Mouse (Mus musculus): ENCODE measurements around the gene Zbtb40. TPM values are rescaled to one million over a fixed set of nuclear protein-coding genes. Genes with fewer than 3 reads are reported as not detected.
A peak's percentile ranks its signal among the peaks of the same experiment; 100 is the strongest.

Zbtb40 gene
- polyA plus RNA-seq, 1 experiment from 2014 or later: 0.56 TPM

- H3K27ac ChIP-seq (ENCODE audit: low read depth): no peak overlapping the region
- H3K36me3 ChIP-seq (replicated peaks; ENCODE audit: insufficient read depth, low read length): no peaks in the 10 kb centered on the region
- no peak for TF ChIP-seq CTCF (IDR thresholded peaks at IDR 0.05; ENCODE audit: low read depth)
- TF ChIP-seq EP300 (IDR thresholded peaks at IDR 0.05; ENCODE audit: low read depth): no peak
- ATAC-seq (peak; percentile 59), DNase-seq (no peak)
- no peak overlapping the region for H3K9ac ChIP-seq (replicated peaks)
- H3K4me2 ChIP-seq (ENCODE audit: low read depth, low read length): no peak overlapping the region
- WGBS (ENCODE audit: insufficient replicate concordance): 79% methylated on average over 10 of the region's 10 CpGs
- H3K4me3 ChIP-seq (ENCODE audit: low read depth, low read length): no peak overlapping the region
- H3K4me1 ChIP-seq (ENCODE audit: insufficient read depth): no peaks in the 10 kb centered on the region
- H3K9me3 ChIP-seq (ENCODE audit: low read length): no peaks in the 10 kb centered on the region
- no peaks in the 10 kb centered on the region for H3K27me3 ChIP-seq (ENCODE audit: insufficient read depth, low read length)
Measured at GRCm38 (mm10) chr4:137041161-137041621, 7.4 kb downstream of the Zbtb40 start.

GRCm38 (mm10) chr4:137039441-137039840, 9.2 kb downstream of the Zbtb40 start:
- WGBS (ENCODE audit: insufficient replicate concordance): 84% methylated on average over 7 of the region's 7 CpGs
- DNase-seq: no peak
- Histone ChIP-seq H3K9ac (replicated peaks) (no peak overlapping the region), H3K4me3 (ENCODE audit: low read depth, low read length) (no peak overlapping the region), H3K4me1 (ENCODE audit: insufficient read depth) (no peaks in the 10 kb centered on the region), H3K27me3 (ENCODE audit: insufficient read depth, low read length) (no peaks in the 10 kb centered on the region), H3K27ac (ENCODE audit: low read depth) (no peak overlapping the region), H3K9me3 (ENCODE audit: low read length) (no peaks in the 10 kb centered on the region), H3K36me3 (replicated peaks; ENCODE audit: insufficient read depth, low read length) (no peaks in the 10 kb centered on the region), H3K4me2 (ENCODE audit: low read depth, low read length) (no peak overlapping the region)
- TF ChIP-seq CTCF (IDR thresholded peaks at IDR 0.05; ENCODE audit: low read depth): no peak
- no peak for TF ChIP-seq EP300 (IDR thresholded peaks at IDR 0.05; ENCODE audit: low read depth)
- ATAC-seq: no peak

GRCm38 (mm10) chr4:137038501-137038900, 10.1 kb downstream of the Zbtb40 start:
- no peaks in the 10 kb centered on the region for H3K36me3 ChIP-seq (replicated peaks; ENCODE audit: insufficient read depth, low read length)
- WGBS (ENCODE audit: insufficient replicate concordance): 84% methylated on average over 3 of the region's 3 CpGs

GRCm38 (mm10) chr4:137038096-137038495, 10.5 kb downstream of the Zbtb40 start:
- TF ChIP-seq CTCF (IDR thresholded peaks at IDR 0.05; ENCODE audit: low read depth): no peak
- TF ChIP-seq EP300 (IDR thresholded peaks at IDR 0.05; ENCODE audit: low read depth): no peak
- no peaks in the 10 kb centered on the region for H3K36me3 ChIP-seq (replicated peaks; ENCODE audit: insufficient read depth, low read length)
- WGBS (ENCODE audit: insufficient replicate concordance): 80% methylated on average over 8 of the region's 8 CpGs
- no peak overlapping the region for H3K4me2 ChIP-seq (ENCODE audit: low read depth, low read length)
- no peak overlapping the region for H3K4me3 ChIP-seq (ENCODE audit: low read depth, low read length)
- DNase-seq (no peak), ATAC-seq (no peak)
- H3K9ac ChIP-seq (replicated peaks): no peak overlapping the region
- H3K27ac ChIP-seq (ENCODE audit: low read depth): no peak overlapping the region
- H3K4me1 ChIP-seq (ENCODE audit: insufficient read depth): no peaks in the 10 kb centered on the region
- no peaks in the 10 kb centered on the region for H3K9me3 ChIP-seq (ENCODE audit: low read length)
- no peaks in the 10 kb centered on the region for H3K27me3 ChIP-seq (ENCODE audit: insufficient read depth, low read length)

More at GRCm38 (mm10) chr4:137038501-137038900, 10.1 kb downstream of the Zbtb40 start:
- H3K4me2 ChIP-seq (ENCODE audit: low read depth, low read length): no peak overlapping the region
- no peaks in the 10 kb centered on the region for H3K27me3 ChIP-seq (ENCODE audit: insufficient read depth, low read length)
- H3K27ac ChIP-seq (ENCODE audit: low read depth): no peak overlapping the region
- H3K4me3 ChIP-seq (ENCODE audit: low read depth, low read length): no peak overlapping the region
- DNase-seq (no peak), ATAC-seq (no peak)
- no peaks in the 10 kb centered on the region for H3K4me1 ChIP-seq (ENCODE audit: insufficient read depth)
- no peak overlapping the region for H3K9ac ChIP-seq (replicated peaks)
- H3K9me3 ChIP-seq (ENCODE audit: low read length): no peaks in the 10 kb centered on the region
- TF ChIP-seq CTCF (IDR thresholded peaks at IDR 0.05; ENCODE audit: low read depth): no peak
- TF ChIP-seq EP300 (IDR thresholded peaks at IDR 0.05; ENCODE audit: low read depth): no peak

GRCm38 (mm10) chr4:137033115-137033887, 15.3 kb downstream of the Zbtb40 start:
- no peaks in the 10 kb centered on the region for H3K27me3 ChIP-seq (ENCODE audit: insufficient read depth, low read length)
- ATAC-seq: no peak
- H3K4me2 ChIP-seq (ENCODE audit: low read depth, low read length): no peak overlapping the region
- no peak overlapping the region for H3K9ac ChIP-seq (replicated peaks)
- TF ChIP-seq EP300 (IDR thresholded peaks at IDR 0.05; ENCODE audit: low read depth) (no peak), CTCF (IDR thresholded peaks at IDR 0.05; ENCODE audit: low read depth) (no peak)
- no peak overlapping the region for H3K27ac ChIP-seq (ENCODE audit: low read depth)
- 73% methylated on average over 7 of the region's 7 CpGs for WGBS (ENCODE audit: insufficient replicate concordance)
- no peaks in the 10 kb centered on the region for H3K9me3 ChIP-seq (ENCODE audit: low read length)
- no peak for DNase-seq
- H3K36me3 ChIP-seq (replicated peaks; ENCODE audit: insufficient read depth, low read length): no peaks in the 10 kb centered on the region
- H3K4me1 ChIP-seq (ENCODE audit: insufficient read depth): no peaks in the 10 kb centered on the region; the same call in 1 of the 2 replicates
- no peak overlapping the region for H3K4me3 ChIP-seq (ENCODE audit: low read depth, low read length)

GRCm38 (mm10) chr4:137032456-137032855, 16.1 kb downstream of the Zbtb40 start:
- no peak overlapping the region for H3K4me2 ChIP-seq (ENCODE audit: low read depth, low read length)
- no peaks in the 10 kb centered on the region; the same call in 1 of the 2 replicates for H3K4me1 ChIP-seq (ENCODE audit: insufficient read depth)
- no peaks in the 10 kb centered on the region for H3K27me3 ChIP-seq (ENCODE audit: insufficient read depth, low read length)
- H3K36me3 ChIP-seq (replicated peaks; ENCODE audit: insufficient read depth, low read length): no peaks in the 10 kb centered on the region
- TF ChIP-seq EP300 (IDR thresholded peaks at IDR 0.05; ENCODE audit: low read depth) (no peak), CTCF (IDR thresholded peaks at IDR 0.05; ENCODE audit: low read depth) (no peak)
- ATAC-seq: no peak
- no peak for DNase-seq
- H3K4me3 ChIP-seq (ENCODE audit: low read depth, low read length): no peak overlapping the region
- no peak overlapping the region for H3K9ac ChIP-seq (replicated peaks)
- no peaks in the 10 kb centered on the region for H3K9me3 ChIP-seq (ENCODE audit: low read length)
- H3K27ac ChIP-seq (ENCODE audit: low read depth): no peak overlapping the region
- WGBS (ENCODE audit: insufficient replicate concordance): 85% methylated on average over 4 of the region's 4 CpGs
